Mouse (Mus musculus): Measurements from ENCODE around the gene Polr2l. TPM values are rescaled to one million over a fixed set of nuclear protein-coding genes. Genes with fewer than 3 reads are reported as not detected.

Polr2l gene
- polyA plus RNA-seq, 1 experiment from 2014 or later = 78.0 TPM

- Histone ChIP-seq H3K27me3 (ENCODE audit: control insufficient read depth, insufficient read depth, low read length) (no peaks in the 10 kb centered on the region), H3K36me3 (ENCODE audit: control insufficient read depth, insufficient read depth, low read length) (peaks cover 15% of the 10 kb centered on the region), H3K9ac (ENCODE audit: low read length) (0 out of 2 replicates have a peak overlapping the region, but pooled peaks have one; percentile 21), H3K9me3 (ENCODE audit: control insufficient read depth, low read length) (no peaks in the 10 kb centered on the region), H3K27ac (replicated peaks in 1 of 2; ENCODE audit: control insufficient read depth in 1 of 2, insufficient read depth in 1 of 2, low read depth in 2 of 2, low read length in 2 of 2) (peak overlapping the region; percentile 45 to 75; a peak in 3 of 4 replicates), H3K4me2 (ENCODE audit: low read length) (no peak overlapping the region), H3K4me3 (ENCODE audit: control insufficient read depth in 1 of 2, insufficient read depth in 1 of 2, low read depth in 1 of 2, low read length in 2 of 2) (no peak overlapping the region), H3K4me1 (ENCODE audit: control insufficient read depth in 2 of 2, insufficient read depth in 2 of 2, low read length in 2 of 2) (peaks cover 12 to 21% of the 10 kb centered on the region in 2 experiments)
- 54% methylated on average over 8 of the region's 8 CpGs for WGBS
- no peak for ATAC-seq (ENCODE audit: insufficient number of reproducible peaks, insufficient read depth, low FRiP score, low read depth)
Measured at GRCm38 (mm10) chr7:141510681-141511191, 35.8 kb upstream of the Polr2l start.

DNA sequence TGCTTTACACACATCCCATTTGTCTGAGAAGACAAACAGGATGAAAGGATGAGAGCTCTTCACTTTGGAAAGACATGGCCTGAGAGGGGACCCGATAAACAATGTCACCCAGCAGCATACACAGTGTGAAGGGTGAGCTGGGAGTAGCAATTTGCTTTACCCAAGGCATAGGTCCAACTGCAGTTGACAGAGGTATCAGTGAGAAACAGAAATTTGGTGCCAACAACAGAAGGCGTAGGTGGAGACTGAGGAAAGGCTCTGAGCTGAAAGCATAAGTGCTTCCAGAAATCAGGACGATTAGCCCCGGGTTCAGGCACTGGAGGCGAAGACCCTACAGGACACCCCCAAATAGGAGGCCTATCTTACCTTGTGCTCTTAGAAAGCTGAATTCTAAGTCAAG is 35.3 kb upstream of the Polr2l start:
- no peak for ATAC-seq (ENCODE audit: insufficient number of reproducible peaks, insufficient read depth, low FRiP score, low read depth)
- peaks cover 11% of the 10 kb centered on the region for H3K36me3 ChIP-seq (ENCODE audit: control insufficient read depth, insufficient read depth, low read length)
- WGBS = 84% methylated on average over 5 of the region's 5 CpGs
- peaks cover 12 to 21% of the 10 kb centered on the region in 2 experiments for H3K4me1 ChIP-seq (ENCODE audit: control insufficient read depth in 2 of 2, insufficient read depth in 2 of 2, low read length in 2 of 2)
- no peaks in the 10 kb centered on the region for H3K9me3 ChIP-seq (ENCODE audit: control insufficient read depth, low read length)
- no peak overlapping the region for H3K4me3 ChIP-seq (ENCODE audit: control insufficient read depth in 1 of 2, insufficient read depth in 1 of 2, low read depth in 1 of 2, low read length in 2 of 2)
- H3K4me2 ChIP-seq (ENCODE audit: low read length) = no peak overlapping the region
- peak overlapping the region; percentile 45 to 75; a peak in 3 of 4 replicates for H3K27ac ChIP-seq (replicated peaks in 1 of 2; ENCODE audit: control insufficient read depth in 1 of 2, insufficient read depth in 1 of 2, low read depth in 2 of 2, low read length in 2 of 2)
- H3K9ac ChIP-seq (ENCODE audit: low read length) = 0 out of 2 replicates have a peak overlapping the region, but pooled peaks have one; percentile 42
- H3K27me3 ChIP-seq (ENCODE audit: control insufficient read depth, insufficient read depth, low read length) = no peaks in the 10 kb centered on the region

- H3K27ac ChIP-seq (replicated peaks in 1 of 2; ENCODE audit: control insufficient read depth in 1 of 2, insufficient read depth in 1 of 2, low read depth in 2 of 2, low read length in 2 of 2) = peak overlapping the region; percentile 8 to 57; a peak in 2 of 4 replicates
- H3K9me3 ChIP-seq (ENCODE audit: control insufficient read depth, low read length) = no peaks in the 10 kb centered on the region
- no peak overlapping the region for H3K4me3 ChIP-seq (ENCODE audit: control insufficient read depth in 1 of 2, insufficient read depth in 1 of 2, low read depth in 1 of 2, low read length in 2 of 2)
- H3K4me1 ChIP-seq (ENCODE audit: control insufficient read depth in 2 of 2, insufficient read depth in 2 of 2, low read length in 2 of 2) = peaks cover 12 to 21% of the 10 kb centered on the region in 2 experiments
- peak overlapping the region; percentile 56 for H3K9ac ChIP-seq (ENCODE audit: low read length)
- no peaks in the 10 kb centered on the region for H3K27me3 ChIP-seq (ENCODE audit: control insufficient read depth, insufficient read depth, low read length)
- H3K4me2 ChIP-seq (ENCODE audit: low read length) = no peak overlapping the region
- ATAC-seq (ENCODE audit: insufficient number of reproducible peaks, insufficient read depth, low FRiP score, low read depth) = no peak
- H3K36me3 ChIP-seq (ENCODE audit: control insufficient read depth, insufficient read depth, low read length) = peaks cover 6% of the 10 kb centered on the region; the same call in 1 of the 2 replicates
Measured at GRCm38 (mm10) chr7:141508160-141508559, 33.2 kb upstream of the Polr2l start.

- peaks cover 12 to 21% of the 10 kb centered on the region in 2 experiments for H3K4me1 ChIP-seq (ENCODE audit: control insufficient read depth in 2 of 2, insufficient read depth in 2 of 2, low read length in 2 of 2)
- H3K36me3 ChIP-seq (ENCODE audit: control insufficient read depth, insufficient read depth, low read length) = peaks cover 6% of the 10 kb centered on the region; the same call in 1 of the 2 replicates
- WGBS = 53% methylated on average over 2 of the region's 2 CpGs
- H3K9ac ChIP-seq (ENCODE audit: low read length) = no peak overlapping the region
- ATAC-seq (ENCODE audit: insufficient number of reproducible peaks, insufficient read depth, low FRiP score, low read depth) = no peak
- H3K4me2 ChIP-seq (ENCODE audit: low read length) = no peak overlapping the region
- H3K4me3 ChIP-seq (ENCODE audit: control insufficient read depth in 1 of 2, insufficient read depth in 1 of 2, low read depth in 1 of 2, low read length in 2 of 2) = no peak overlapping the region
- H3K27ac ChIP-seq (replicated peaks in 1 of 2; ENCODE audit: control insufficient read depth in 1 of 2, insufficient read depth in 1 of 2, low read depth in 2 of 2, low read length in 2 of 2) = no peak overlapping the region
- H3K9me3 ChIP-seq (ENCODE audit: control insufficient read depth, low read length) = no peaks in the 10 kb centered on the region
- H3K27me3 ChIP-seq (ENCODE audit: control insufficient read depth, insufficient read depth, low read length) = no peaks in the 10 kb centered on the region
Measured at GRCm38 (mm10) chr7:141506278-141506677, 31.3 kb upstream of the Polr2l start.

DNA sequence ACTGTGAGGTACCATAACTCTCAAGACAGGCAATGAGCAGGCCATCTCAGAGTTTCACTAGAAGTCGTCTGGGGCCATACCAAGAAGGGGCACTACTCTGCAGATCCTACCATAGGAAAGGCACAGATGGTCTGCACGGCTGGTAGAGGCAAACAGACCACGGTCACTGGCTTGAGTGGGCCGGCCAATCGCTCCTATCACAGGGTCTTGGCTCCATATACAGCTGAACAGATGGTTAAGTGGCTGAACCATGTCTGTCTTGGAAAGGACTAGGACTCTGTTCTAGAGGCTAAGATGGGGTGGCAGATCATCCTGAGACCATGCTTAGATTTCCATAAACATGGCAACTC is 27.6 kb upstream of the Polr2l start:
- Histone ChIP-seq H3K9ac (ENCODE audit: low read length) (no peak overlapping the region), H3K4me1 (ENCODE audit: control insufficient read depth in 2 of 2, insufficient read depth in 2 of 2, low read length in 2 of 2) (peaks cover 10 to 13% of the 10 kb centered on the region in 2 experiments), H3K36me3 (ENCODE audit: control insufficient read depth, insufficient read depth, low read length) (0 out of 2 replicates have a peak, but pooled peaks cover 11% of the 10 kb centered on the region), H3K27ac (replicated peaks in 1 of 2; ENCODE audit: control insufficient read depth in 1 of 2, insufficient read depth in 1 of 2, low read depth in 2 of 2, low read length in 2 of 2) (no peak overlapping the region), H3K4me3 (ENCODE audit: control insufficient read depth in 1 of 2, insufficient read depth in 1 of 2, low read depth in 1 of 2, low read length in 2 of 2) (no peak overlapping the region), H3K4me2 (ENCODE audit: low read length) (no peak overlapping the region), H3K9me3 (ENCODE audit: control insufficient read depth, low read length) (no peaks in the 10 kb centered on the region), H3K27me3 (ENCODE audit: control insufficient read depth, insufficient read depth, low read length) (no peaks in the 10 kb centered on the region)
- no peak for ATAC-seq (ENCODE audit: insufficient number of reproducible peaks, insufficient read depth, low FRiP score, low read depth)
- WGBS = 96% methylated on average over 5 of the region's 5 CpGs

GRCm38 (mm10) chr7:141501820-141502555 is 27.1 kb upstream of the Polr2l start:
- H3K4me3 ChIP-seq (ENCODE audit: control insufficient read depth in 1 of 2, insufficient read depth in 1 of 2, low read depth in 1 of 2, low read length in 2 of 2) = no peak overlapping the region
- no peaks in the 10 kb centered on the region for H3K27me3 ChIP-seq (ENCODE audit: control insufficient read depth, insufficient read depth, low read length)
- no peak overlapping the region for H3K4me2 ChIP-seq (ENCODE audit: low read length)
- 86% methylated on average over 7 of the region's 7 CpGs for WGBS
- no peak overlapping the region for H3K9ac ChIP-seq (ENCODE audit: low read length)
- 0 out of 2 replicates have a peak, but pooled peaks cover 11% of the 10 kb centered on the region for H3K36me3 ChIP-seq (ENCODE audit: control insufficient read depth, insufficient read depth, low read length)
- H3K27ac ChIP-seq (replicated peaks in 1 of 2; ENCODE audit: control insufficient read depth in 1 of 2, insufficient read depth in 1 of 2, low read depth in 2 of 2, low read length in 2 of 2) = no peak overlapping the region
- H3K4me1 ChIP-seq (ENCODE audit: control insufficient read depth in 2 of 2, insufficient read depth in 2 of 2, low read length in 2 of 2) = peaks cover 14 to 19% of the 10 kb centered on the region in 2 experiments
- no peak for ATAC-seq (ENCODE audit: insufficient number of reproducible peaks, insufficient read depth, low FRiP score, low read depth)
- H3K9me3 ChIP-seq (ENCODE audit: control insufficient read depth, low read length) = no peaks in the 10 kb centered on the region

DNA sequence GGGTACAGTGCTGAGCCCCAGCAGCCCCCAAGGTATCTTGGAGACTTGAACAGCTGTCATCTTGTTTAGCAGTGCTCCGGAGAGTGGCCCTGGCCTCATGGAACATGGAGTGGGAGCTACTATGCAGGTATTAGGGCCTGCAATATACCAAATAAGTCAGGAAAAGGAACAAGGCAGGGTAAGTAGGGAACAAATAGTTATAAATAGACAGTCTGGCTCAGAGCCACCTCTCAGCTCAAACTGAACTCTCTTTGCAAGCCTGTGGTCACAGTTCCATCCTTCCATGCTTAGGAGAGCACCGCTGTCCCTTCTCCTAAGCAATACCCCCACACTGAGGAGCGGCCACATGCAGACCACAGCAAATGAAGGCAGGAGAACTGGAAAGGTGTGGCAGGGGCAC is 22.7 kb upstream of the Polr2l start:
- H3K4me1 ChIP-seq (ENCODE audit: control insufficient read depth in 2 of 2, insufficient read depth in 2 of 2, low read length in 2 of 2) = peaks cover 16 to 22% of the 10 kb centered on the region in 2 experiments
- no peaks in the 10 kb centered on the region for H3K27me3 ChIP-seq (ENCODE audit: control insufficient read depth, insufficient read depth, low read length)
- no peak for ATAC-seq (ENCODE audit: insufficient number of reproducible peaks, insufficient read depth, low FRiP score, low read depth)
- H3K9me3 ChIP-seq (ENCODE audit: control insufficient read depth, low read length) = no peaks in the 10 kb centered on the region
- peak overlapping the region in 1 of 2 experiments; percentile 60; a peak in 2 of 4 replicates for H3K27ac ChIP-seq (replicated peaks in 1 of 2; ENCODE audit: control insufficient read depth in 1 of 2, insufficient read depth in 1 of 2, low read depth in 2 of 2, low read length in 2 of 2)
- 68% methylated on average over 3 of the region's 3 CpGs for WGBS
- 0 out of 2 replicates have a peak overlapping the region, but pooled peaks have one; percentile 11 for H3K9ac ChIP-seq (ENCODE audit: low read length)
- no peak overlapping the region for H3K4me2 ChIP-seq (ENCODE audit: low read length)
- no peak overlapping the region for H3K4me3 ChIP-seq (ENCODE audit: control insufficient read depth in 1 of 2, insufficient read depth in 1 of 2, low read depth in 1 of 2, low read length in 2 of 2)
- H3K36me3 ChIP-seq (ENCODE audit: control insufficient read depth, insufficient read depth, low read length) = peaks cover 31% of the 10 kb centered on the region
